Mouse (Mus musculus) heart, postnatal 0 days (tissue): ENCODE results near the gene Cckbr. TPM values are rescaled to one million over a fixed set of nuclear protein-coding genes. Genes with fewer than 3 reads are reported as not detected.
A peak's percentile ranks its signal among the peaks of the same experiment; 100 is the strongest.

Experiments
- ATAC-seq: fragments of 200-750 bp; cut with Nextera tagmentation; 2 replicates; pipeline ENCODE4 v1.8.0; 2017; ENCODE audit warnings: low read depth, moderate number of reproducible peaks, moderate library complexity; ENCODE audit not compliant: insufficient read depth
- DNase-seq: peaks from one replicate; pipeline ENCODE4 v3.0.0-alpha.2; 2016; ENCODE audit warnings: low spot score
- H3K27ac ChIP-seq: fragments of 300-500 bp; sonication (generic); 2 replicates; pipeline ENCODE4 v1.5.1; 2014; ENCODE audit warnings: low read depth, mild to moderate bottlenecking
- H3K27me3 ChIP-seq: fragments of 300-500 bp; sonication (generic); 2 replicates; pipeline ENCODE4 v1.6.1; 2014; ENCODE audit warnings: low read length, mixed read lengths; ENCODE audit not compliant: control insufficient read depth, insufficient read depth
- H3K36me3 ChIP-seq: fragments of 300-500 bp; sonication (generic); replicated peaks from 2 replicates; pipeline ENCODE4 v1.6.1; 2014; ENCODE audit warnings: low read length, mixed read lengths; ENCODE audit not compliant: control insufficient read depth, insufficient read depth
- H3K4me1 ChIP-seq: fragments of 300-500 bp; sonication (generic); 2 replicates; pipeline ENCODE4 v1.6.1; 2014; ENCODE audit warnings: antibody characterized with exemption; ENCODE audit not compliant: control insufficient read depth, insufficient read depth
- H3K4me2 ChIP-seq: fragments of 300-500 bp; sonication (generic); 2 replicates; pipeline ENCODE4 v1.6.1; 2014; ENCODE audit warnings: low read depth, mild to moderate bottlenecking, low read length, moderate library complexity
- H3K4me3 ChIP-seq: fragments of 300-500 bp; sonication (generic); 2 replicates; pipeline ENCODE4 v1.5.1; 2014; ENCODE audit warnings: low read depth, low read length
- H3K9ac ChIP-seq: fragments of 300-500 bp; sonication (generic); replicated peaks from 2 replicates; pipeline ENCODE4 v1.6.1; 2014; ENCODE audit warnings: low read depth, low read length, mixed read lengths
- H3K9me3 ChIP-seq: fragments of 300-500 bp; sonication (generic); replicated peaks from 2 replicates; pipeline ENCODE4 v1.6.1; 2016; ENCODE audit warnings: low read length; ENCODE audit not compliant: control insufficient read depth
- CTCF ChIP-seq: IDR thresholded peaks from 2 replicates; pipeline ENCODE4 v1.5.1; 2016; ENCODE audit warnings: antibody characterized with exemption, control low read depth, low read depth
- EP300 ChIP-seq: IDR thresholded peaks from 2 replicates; pipeline ENCODE4 v1.6.1; 2016; ENCODE audit warnings: antibody characterized with exemption, low read depth
- WGBS: fragments of 180-500 bp; shearing (Covaris S2); extraction: QIAGEN DNeasy Blood & Tissue Kit; methylation state at CpG from one replicate; pipeline ENCODE4 v1.1.7; 2014; 5-methylcytosine and 5-hydroxymethylcytosine counted together
- polyA plus RNA-seq: library from polyadenylated mRNA; unstranded; fragments of >200 nt; fragmentation: Nextera tagmentation; extraction: Ambion mirVana; gene quantifications from 2 replicates; pipeline ENCODE4 v1.2.1, GENCODE M21; 2015
- total RNA-seq: library from RNA; depleted of rRNA; stranded (reverse); fragments of >200 nt; gene quantifications from 2 replicates; pipeline ENCODE4 v1.2.3, GENCODE M21; 2014; ENCODE audit warnings: low replicate concordance; rRNA removed

Gene Cckbr
- total RNA-seq (not detected in 2 replicates), polyA plus RNA-seq (not detected in 2 replicates)

DNA sequence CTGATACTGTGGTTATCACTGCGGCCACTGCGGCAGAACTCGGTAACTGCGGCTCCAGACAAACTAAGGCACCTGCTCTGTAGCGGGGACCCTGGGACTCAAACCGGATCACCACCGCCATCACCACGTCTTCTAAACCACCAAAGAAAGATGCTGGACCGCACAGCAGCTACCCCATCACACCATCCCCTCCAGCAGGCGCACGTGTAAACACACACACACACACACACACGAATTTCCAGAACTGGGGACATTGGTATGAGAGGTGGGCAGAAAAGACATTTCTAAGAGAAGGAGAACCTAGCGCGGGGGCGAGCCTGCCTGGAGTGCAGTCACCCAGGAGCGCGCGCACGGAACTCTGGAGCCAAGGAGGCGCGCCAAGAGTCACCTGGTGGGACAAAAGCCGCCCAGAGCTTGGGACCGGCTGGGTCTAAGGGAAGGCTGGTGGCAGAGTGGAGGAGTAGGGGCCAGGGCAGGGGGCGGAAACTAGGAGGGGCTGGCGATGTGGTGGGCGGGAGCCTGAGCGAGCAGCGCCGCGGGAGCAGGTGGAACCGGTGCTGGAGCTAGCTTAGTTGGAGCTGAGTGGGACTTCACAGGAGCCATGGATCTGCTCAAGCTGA is at the start of gene Cckbr:
TSS of gene Cckbr (plus strand) at position 308 of the 620 bp plus-strand sequence.
- WGBS = 2% methylated on average over 30 of the region's 31 CpGs
- ATAC-seq = no peak
- H3K36me3 ChIP-seq = no peaks in the 10 kb centered on the region
- H3K4me1 ChIP-seq = peaks cover 6% of the 10 kb centered on the region; the same call in 1 of the 2 replicates
- TF ChIP-seq EP300 (no peak), CTCF (no peak)
- H3K9me3 ChIP-seq = no peaks in the 10 kb centered on the region
- no peak for DNase-seq
- H3K4me2 ChIP-seq = peak within 1 kb of the TSS; percentile 63
- H3K27me3 ChIP-seq = peaks cover 39% of the 10 kb centered on the region
- no peak within 1 kb of the TSS for H3K27ac ChIP-seq
- H3K4me3 ChIP-seq = peak within 1 kb of the TSS; percentile 46
- no peak within 1 kb of the TSS for H3K9ac ChIP-seq

GRCm38 (mm10) chr7:105380329-105380728 is 45.2 kb upstream of the Cckbr start:
- no peaks in the 10 kb centered on the region for H3K4me1 ChIP-seq
- ATAC-seq = no peak
- WGBS = 94% methylated on average over 3 of the region's 3 CpGs
- H3K9ac ChIP-seq = no peak overlapping the region
- no peak overlapping the region for H3K4me2 ChIP-seq
- TF ChIP-seq CTCF = no peak
- TF ChIP-seq EP300 = no peak
- no peaks in the 10 kb centered on the region for H3K27me3 ChIP-seq
- H3K27ac ChIP-seq = no peak overlapping the region
- H3K4me3 ChIP-seq = no peak overlapping the region
- no peak for DNase-seq
- no peaks in the 10 kb centered on the region for H3K9me3 ChIP-seq
- H3K36me3 ChIP-seq = peaks cover 83% of the 10 kb centered on the region

DNA sequence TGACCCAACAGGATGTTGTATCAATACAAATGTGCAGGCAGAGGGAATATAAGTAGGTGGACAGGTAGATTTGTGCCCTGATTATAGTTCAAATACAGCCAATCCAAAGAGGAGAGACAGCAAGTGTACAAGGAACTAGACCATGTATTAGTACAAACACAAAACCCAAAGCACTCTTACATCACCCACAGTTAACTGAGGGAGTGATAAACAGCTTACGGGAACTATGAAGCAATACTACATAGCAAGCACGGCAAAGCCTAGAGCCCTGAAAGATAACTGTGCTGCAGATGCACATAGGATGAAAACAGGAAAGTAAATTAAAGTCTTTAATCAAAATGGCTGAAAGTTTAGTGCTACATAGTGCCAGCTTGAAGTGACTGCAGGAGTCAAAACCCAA is 37.8 kb upstream of the Cckbr start:
- DNase-seq = no peak
- H3K36me3 ChIP-seq = peaks cover 64% of the 10 kb centered on the region
- no peaks in the 10 kb centered on the region for H3K4me1 ChIP-seq
- H3K9ac ChIP-seq = no peak overlapping the region
- H3K27me3 ChIP-seq = no peaks in the 10 kb centered on the region
- no peak for ATAC-seq
- H3K4me3 ChIP-seq = no peak overlapping the region
- H3K4me2 ChIP-seq = no peak overlapping the region
- no peak overlapping the region for H3K27ac ChIP-seq
- TF ChIP-seq CTCF (no peak), EP300 (no peak)
- H3K9me3 ChIP-seq = no peaks in the 10 kb centered on the region
- 86% methylated on average over 2 of the region's 2 CpGs for whole genome bisulfite sequencing

DNA sequence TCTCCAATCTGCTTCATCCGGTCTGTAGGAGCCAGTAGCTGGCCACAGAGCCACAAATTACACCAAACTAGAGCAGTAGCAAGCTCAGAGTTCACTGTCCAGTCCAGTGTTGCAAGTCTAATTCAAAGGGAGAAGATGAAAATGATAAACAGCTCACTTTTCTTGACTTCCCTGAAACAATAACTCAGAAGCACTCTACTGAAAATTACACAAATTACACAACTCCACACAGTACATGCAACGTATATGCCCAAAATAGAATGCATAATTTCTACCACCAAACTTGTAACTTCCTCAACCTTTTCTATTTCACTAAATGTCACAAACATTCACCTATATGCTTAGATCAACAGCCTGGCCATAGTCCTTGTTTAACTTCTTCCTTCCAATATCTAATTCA is 35.3 kb upstream of the Cckbr start:
- no peak overlapping the region for H3K9ac ChIP-seq
- ATAC-seq (no peak), DNase-seq (no peak)
- H3K4me1 ChIP-seq = no peaks in the 10 kb centered on the region
- H3K4me2 ChIP-seq = no peak overlapping the region
- H3K36me3 ChIP-seq = peaks cover 42% of the 10 kb centered on the region
- no peak overlapping the region for H3K4me3 ChIP-seq
- no peaks in the 10 kb centered on the region for H3K27me3 ChIP-seq
- H3K27ac ChIP-seq = no peak overlapping the region
- WGBS = 84% methylated on average over 2 of the region's 2 CpGs
- TF ChIP-seq EP300 = no peak
- TF ChIP-seq CTCF = no peak
- no peaks in the 10 kb centered on the region for H3K9me3 ChIP-seq

GRCm38 (mm10) chr7:105394606-105395005 is 30.9 kb upstream of the Cckbr start:
- WGBS = 89% methylated on average over 1 of the region's 1 CpGs
- H3K4me3 ChIP-seq = no peak overlapping the region
- H3K4me1 ChIP-seq = 0 out of 2 replicates have a peak, but pooled peaks cover 5% of the 10 kb centered on the region
- no peak for ATAC-seq
- no peaks in the 10 kb centered on the region for H3K27me3 ChIP-seq
- no peak for TF ChIP-seq EP300
- no peak for TF ChIP-seq CTCF
- no peak overlapping the region for H3K4me2 ChIP-seq
- H3K36me3 ChIP-seq = peaks cover 12% of the 10 kb centered on the region
- DNase-seq = no peak
- no peaks in the 10 kb centered on the region for H3K9me3 ChIP-seq
- no peak overlapping the region for H3K9ac ChIP-seq
- H3K27ac ChIP-seq = no peak overlapping the region
